8 mouse cellular contexts compared by ENCODE assay signal in genomic region chr5:110652719-110653648, GRCm38 (mm10). TPM values are rescaled to one million over a fixed set of nuclear protein-coding genes. Genes with fewer than 3 reads are reported as not detected.
DNase-seq lines count a peak whose midpoint lies in the region; ATAC-seq and TF ChIP-seq lines count a peak whose summit lies in the region.

TSS of gene Noc4l (minus strand) at chr5:110653417.
TSS of gene Ddx51 (plus strand) at chr5:110653451.

- H3K4me1 ChIP-seq in hindbrain, embryonic 13.5 days (replicated peaks), result peaks cover 26% of the 10 kb centered on the region

- peaks cover 71% of the 10 kb centered on the region for H3K36me3 ChIP-seq in hindbrain, embryonic 13.5 days

- peak within 1 kb of the TSS; percentile 23 for H3K27ac ChIP-seq in hindbrain, embryonic 13.5 days

- peak; percentile 70 for ATAC-seq in Patski
- peak; percentile 85 for ATAC-seq in hindbrain, embryonic 13.5 days (ENCODE audit: low FRiP score)

- DNase-seq in Patski (ENCODE audit: low read depth, low spot score), result peak; percentile 65
- DNase-seq in cerebellum, postnatal 14 days, result peak; percentile 99
- peak; percentile 84 to 96 for DNase-seq in frontal cortex, postnatal 14 days (ENCODE audit: low spot score in 2 of 2)
- DNase-seq in layer of hippocampus, postnatal 25 days (ENCODE audit: extremely low spot score in 1 of 2, low spot score in 1 of 2), result peak; percentile 95 to 98
- DNase-seq in lung, postnatal 25 days (ENCODE audit: low spot score), result peak; percentile 94
- peak; percentile 99 for DNase-seq in retina, embryonic 14.5 days (ENCODE audit: low spot score)
- DNase-seq in thymus, postnatal 4 days, result peak; percentile 99

- POLR2A ChIA-PET in Patski (lab: Charles Lee), result interaction anchor here (0.7 to 1.8 kb wide), 4 partner anchors 18 to 155 kb away, joined by 3 to 4 read pairs (median 3); partner anchors contain the start of gene Ep400

- WGBS in hindbrain, embryonic 13.5 days, result 1% methylated on average over 87 of the region's 91 CpGs

- peak within 1 kb of the TSS; percentile 89 for H3K9ac ChIP-seq in hindbrain, embryonic 13.5 days

- TF ChIP-seq CTCF in Patski (IDR thresholded peaks at IDR 0.05), result no peak

- CTCF ChIA-PET in Patski (lab: Charles Lee), result interaction anchor here (0.7 to 3.0 kb wide), 2 partner anchors 14 to 18 kb away, joined by 3 to 11 read pairs; no protein-coding TSS in a partner anchor

- H3K4me3 ChIP-seq in hindbrain, embryonic 13.5 days, result peak within 1 kb of the TSS; percentile 95

- H3K4me2 ChIP-seq in hindbrain, embryonic 13.5 days, result peak within 1 kb of the TSS; percentile 97

- in situ Hi-C loops in Patski (cut with MboI; ENCODE audit: low pct_unique_long_range_greater_than_20kb), result no loop called here

- no peaks in the 10 kb centered on the region for H3K27me3 ChIP-seq in Patski
- H3K27me3 ChIP-seq in hindbrain, embryonic 13.5 days, result no peaks in the 10 kb centered on the region

- H3K9me3 ChIP-seq in hindbrain, embryonic 13.5 days, result no peaks in the 10 kb centered on the region

RNA-seq across cellular contexts. Expression of gene Noc4l, which starts in this region (rescaled TPM):
- 42.0 TPM for polyA plus RNA-seq in Patski (2021)
- polyA plus RNA-seq in hindbrain, embryonic 13.5 days (2015; fragmentation: Nextera tagmentation; extraction: Ambion mirVana), result 41.6 and 41.8 TPM in 2 replicates
- total RNA-seq in layer of hippocampus, postnatal 25 days (2021), result 10 to 100 TPM; 29.1 to 29.5 TPM

RNA-seq across cellular contexts. Expression of gene Ddx51, which starts in this region (rescaled TPM):
- 29.3 TPM for polyA plus RNA-seq in Patski (2021)
- polyA plus RNA-seq in hindbrain, embryonic 13.5 days (2015; fragmentation: Nextera tagmentation; extraction: Ambion mirVana), result 14.8 and 16.5 TPM in 2 replicates
- total RNA-seq in layer of hippocampus, postnatal 25 days (2021), result 10 to 100 TPM; 24.1 to 34.6 TPM

Comparison
In these comparisons a context has a peak if more than half of its experiments do, and no peak if none do; other contexts are left out.
1. Peak in every context shown above with its lines: DNase-seq, ATAC-seq, H3K4me3 ChIP-seq and H3K27ac ChIP-seq.